Mouse (Mus musculus): Measurements from ENCODE around the gene Tec.

DNA sequence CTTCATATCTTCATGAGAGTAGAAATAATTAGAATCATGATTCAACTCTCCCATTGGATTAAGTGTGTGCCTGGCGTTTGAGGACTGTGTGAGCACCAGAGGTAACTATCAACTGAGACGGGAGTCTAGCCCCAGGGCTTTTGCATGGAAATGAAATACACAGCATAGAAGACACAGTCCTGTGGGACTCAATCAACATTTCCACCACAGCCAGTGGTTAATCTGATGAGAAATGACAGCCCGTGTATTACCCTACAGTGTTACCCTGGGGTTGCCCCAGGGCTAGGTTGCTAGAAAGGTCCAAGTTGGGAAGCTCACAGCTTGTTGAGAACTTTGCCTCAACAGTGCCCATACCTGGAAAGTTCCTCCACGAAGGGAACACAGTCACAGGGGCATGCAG lies 69.7 kb downstream of the Tec start:
- TF ChIP-seq CTCF (IDR thresholded peaks at IDR 0.05; ENCODE audit: low read depth, low read length) (no peak), POLR2A (IDR thresholded peaks at IDR 0.05; ENCODE audit: insufficient read depth, low read length) (no peak), EP300 (IDR thresholded peaks at IDR 0.05; ENCODE audit: insufficient read depth, low read depth, low read length) (no peak)

Data from ES-Bruce4 (cell line).